Mouse (Mus musculus) E14TG2a.4 (cell line): ENCODE results near the gene Gm20388.

ENCODE experiments used
- CTCF ChIP-seq: conservative IDR thresholded peaks from 2 replicates; pipeline ENCODE4 v1.5.1; 2014; ENCODE audit warnings: low read length
- NANOG ChIP-seq: IDR thresholded peaks from 2 replicates; pipeline ENCODE4 v1.6.1; 2014; ENCODE audit warnings: borderline replicate concordance, low read length, mixed read lengths
- POU5F1 ChIP-seq: IDR thresholded peaks from 2 replicates; pipeline ENCODE4 v1.6.1; 2014; ENCODE audit warnings: low read length, borderline replicate concordance

GRCm38 (mm10) chr8:124306574-124306973 is 4395.9 kb downstream of the Gm20388 start:
- TF ChIP-seq CTCF (no peak), POU5F1 (no peak), NANOG (no peak)
